Mouse (Mus musculus) kidney, postnatal 14 days (tissue): ENCODE measurements around the gene Hspbp1.

Source experiments
- DNase-seq: peaks from one replicate; pipeline ENCODE4 v3.0.0; 2022; ENCODE audit warnings: mixed read lengths

Hspbp1 gene

DNA sequence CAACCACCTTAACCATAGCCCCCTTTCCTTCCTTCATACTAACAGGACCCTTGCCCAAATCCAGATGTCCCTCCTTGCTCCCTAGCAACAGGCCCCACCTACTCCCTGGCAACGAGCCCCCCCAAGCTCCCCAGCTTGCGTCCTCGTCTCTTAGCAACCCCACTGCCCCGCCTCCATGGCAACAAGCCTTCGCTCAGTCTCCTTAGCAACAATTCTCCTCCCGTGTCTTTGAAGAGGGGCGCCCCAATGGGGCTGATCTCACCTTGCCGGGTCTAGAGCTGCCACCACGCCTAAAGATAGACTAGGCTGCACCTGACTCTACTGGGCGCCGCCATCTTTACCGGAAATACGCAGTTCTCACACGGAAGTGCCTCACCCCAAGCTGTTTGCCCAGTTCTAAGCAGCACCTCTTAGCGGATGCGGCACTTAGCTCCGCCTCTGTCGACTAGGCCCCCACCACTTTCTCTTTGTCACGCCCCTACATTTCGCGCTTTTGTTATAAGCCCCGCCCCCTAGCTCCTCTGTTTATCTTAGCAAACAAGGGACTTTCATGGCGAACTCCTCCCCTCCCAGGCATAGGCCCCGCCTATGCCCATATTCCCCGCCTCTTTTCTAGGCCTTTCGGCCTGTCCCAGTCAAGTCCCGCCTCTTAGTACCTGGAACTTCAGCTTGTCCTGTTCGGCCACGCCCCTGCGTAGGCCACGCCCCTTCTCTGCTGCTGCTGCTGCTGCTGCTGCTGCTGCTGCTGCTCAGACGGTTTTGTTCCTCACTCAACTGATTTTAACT, at the start of gene Hspbp1:
TSS of gene Hspbp1 (minus strand) at position 437 of the 786 bp plus-strand sequence.
- DNase-seq: peak; percentile 97

DNA sequence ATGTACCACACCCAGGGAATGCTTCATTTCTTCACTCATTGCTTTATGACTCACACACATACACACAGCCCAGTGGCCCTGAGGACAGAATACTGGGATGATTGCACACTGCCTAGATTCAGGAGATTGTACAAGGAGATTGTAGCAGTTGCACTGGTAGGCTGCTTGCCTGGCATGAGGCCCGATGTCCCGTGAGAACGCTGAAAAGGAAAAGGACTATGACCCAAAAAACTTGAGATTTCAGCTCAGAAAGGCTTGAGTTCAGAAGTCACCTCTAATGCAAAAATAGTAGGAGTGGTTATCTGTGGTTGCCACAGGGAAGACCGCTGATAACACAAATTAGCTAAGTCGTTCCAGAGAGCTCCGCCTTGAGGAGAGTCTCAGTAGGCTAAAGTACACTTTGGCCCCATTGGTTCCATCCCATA, 48.1 kb upstream of the Hspbp1 start:
- DNase-seq: peak; percentile 39

DNA sequence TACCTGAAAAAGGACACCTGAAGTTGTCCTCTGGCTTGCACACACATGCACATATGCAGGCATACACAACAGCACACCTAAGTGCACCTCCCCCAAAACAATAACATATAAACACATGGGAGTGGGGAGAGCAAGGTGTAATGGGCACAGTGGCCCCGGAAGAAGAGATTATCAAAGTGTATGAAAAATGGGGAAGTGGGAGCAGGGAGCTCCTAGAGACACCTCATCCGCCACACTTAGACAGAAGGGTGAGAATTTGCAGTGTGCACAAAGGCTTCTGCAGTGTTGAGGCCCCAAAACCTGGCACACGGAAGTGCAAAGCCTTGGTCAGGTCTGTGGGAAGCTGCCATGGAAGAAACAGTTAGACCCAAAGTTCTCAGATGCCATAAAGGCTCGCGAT, 46.2 kb upstream of the Hspbp1 start:
- no peak for DNase-seq

DNA sequence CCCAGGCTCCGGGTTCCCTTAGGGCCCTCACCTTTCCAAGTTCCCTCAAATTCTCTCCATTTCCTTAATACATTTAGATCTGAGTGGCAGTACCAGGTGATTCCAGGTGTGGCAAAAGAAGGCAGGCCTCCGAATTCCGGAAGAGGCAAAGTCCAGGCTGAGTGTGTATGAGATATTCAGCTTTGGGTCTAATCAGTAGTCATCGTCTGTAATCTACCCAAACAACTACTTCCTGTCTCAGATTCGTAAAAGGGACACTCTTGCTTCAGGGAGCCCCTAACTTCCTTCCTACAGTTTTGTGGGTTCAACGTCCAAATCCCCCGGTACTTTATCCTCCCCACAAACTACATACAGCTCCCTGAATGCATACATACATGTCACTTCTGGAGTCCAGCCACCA, 40.3 kb upstream of the Hspbp1 start, which contains the start of gene Tmem150b:
TSS of gene Tmem150b (minus strand) at position 81 of the 400 bp plus-strand sequence.
- no peak for DNase-seq

DNA sequence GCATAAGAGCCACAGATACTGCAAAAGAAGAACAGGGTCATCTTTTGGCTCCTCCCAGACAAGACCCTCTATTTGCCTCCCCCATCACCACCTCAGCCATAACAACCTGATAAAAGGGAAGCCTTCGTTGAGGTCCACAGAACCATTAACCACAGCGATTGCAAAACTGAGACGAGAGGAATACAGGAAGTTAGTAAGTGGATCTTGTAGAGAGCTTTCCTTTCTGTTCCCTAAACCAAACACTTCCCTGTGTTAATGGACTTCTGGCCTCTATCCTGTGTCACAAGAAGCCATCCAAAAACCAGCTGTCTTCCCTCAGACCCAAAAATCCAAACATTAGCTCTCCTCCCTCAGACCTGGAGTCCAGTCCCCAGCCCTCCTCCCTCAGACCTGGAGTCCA, 39.5 kb upstream of the Hspbp1 start:
- no peak for DNase-seq

DNA sequence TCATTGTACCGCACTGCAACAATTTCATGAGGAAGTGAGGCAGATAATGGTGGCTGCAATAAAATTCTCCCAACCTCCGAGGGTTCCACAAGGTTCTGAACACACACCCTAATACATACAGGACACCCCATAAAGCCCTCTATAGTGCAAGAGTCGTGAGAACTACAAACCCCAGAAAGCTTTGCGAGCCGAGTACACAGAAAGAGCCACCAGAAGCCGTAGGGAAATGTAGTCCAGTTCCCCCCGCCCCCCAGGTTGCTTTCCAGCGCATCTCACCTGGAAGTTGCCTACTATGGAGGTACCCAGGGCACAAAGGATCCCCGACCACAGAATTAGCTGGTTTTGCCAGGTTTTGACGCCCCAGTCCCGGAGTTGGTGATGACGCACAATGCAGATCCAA, 38.6 kb upstream of the Hspbp1 start:
- peak; percentile 18 for DNase-seq

DNA sequence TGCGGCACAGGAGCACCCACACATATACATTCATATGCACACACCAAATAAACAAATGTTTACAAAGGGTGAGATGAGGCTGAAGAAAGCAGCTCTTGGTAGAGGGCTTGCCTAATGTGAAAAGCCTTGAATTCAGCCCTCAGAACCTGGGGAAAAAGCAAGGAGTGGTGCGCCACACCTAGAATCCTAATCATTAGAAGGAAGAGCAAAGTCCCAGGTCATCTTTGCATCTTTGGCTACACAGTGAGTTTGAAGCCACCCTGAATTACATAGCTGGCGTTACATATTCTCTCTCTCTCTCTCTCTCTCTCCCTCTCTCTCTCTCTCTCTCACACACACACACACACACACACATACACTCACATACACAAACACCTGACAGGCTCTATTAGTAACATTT, 34.4 kb upstream of the Hspbp1 start:
- DNase-seq: no peak

DNA sequence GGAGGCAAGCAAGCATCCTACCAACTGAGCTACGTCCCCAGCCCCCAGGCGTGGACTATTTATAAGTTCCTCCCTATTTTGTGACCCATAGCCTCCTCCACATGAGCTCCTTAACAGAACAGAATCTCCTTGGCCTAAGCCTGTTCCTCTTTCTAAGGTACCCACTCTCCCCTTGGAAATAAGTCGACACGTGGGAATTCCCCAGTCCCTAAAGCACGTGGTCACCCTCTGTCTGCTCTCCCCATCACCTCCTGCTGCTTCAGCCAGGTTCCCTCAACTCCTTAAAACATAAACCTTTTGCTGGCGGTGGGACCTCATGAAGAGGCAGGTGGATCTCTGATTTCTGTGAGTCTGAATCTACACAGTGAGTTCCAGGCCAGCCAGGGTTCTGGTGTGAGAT, 32.1 kb upstream of the Hspbp1 start:
- no peak for DNase-seq

DNA sequence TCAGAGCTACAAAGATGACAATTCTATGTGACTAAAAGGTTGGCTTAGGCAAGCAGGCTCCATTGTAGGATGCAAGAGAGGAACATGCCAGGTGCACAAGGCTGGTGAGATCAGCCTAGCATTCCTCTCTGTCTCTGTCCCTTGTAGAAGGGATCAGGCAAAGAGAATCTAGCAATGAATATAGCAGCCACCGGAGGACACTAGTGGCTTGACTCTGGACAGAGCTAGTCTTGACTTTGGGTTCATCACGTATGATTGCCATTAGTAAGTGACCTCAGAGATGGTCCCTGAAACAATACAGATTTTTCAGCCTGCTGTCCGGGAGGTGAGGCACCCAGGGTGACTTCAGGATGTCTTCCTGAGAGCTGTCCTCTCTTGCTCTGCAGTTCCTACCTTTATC, 27.7 kb upstream of the Hspbp1 start:
- no peak for DNase-seq

DNA sequence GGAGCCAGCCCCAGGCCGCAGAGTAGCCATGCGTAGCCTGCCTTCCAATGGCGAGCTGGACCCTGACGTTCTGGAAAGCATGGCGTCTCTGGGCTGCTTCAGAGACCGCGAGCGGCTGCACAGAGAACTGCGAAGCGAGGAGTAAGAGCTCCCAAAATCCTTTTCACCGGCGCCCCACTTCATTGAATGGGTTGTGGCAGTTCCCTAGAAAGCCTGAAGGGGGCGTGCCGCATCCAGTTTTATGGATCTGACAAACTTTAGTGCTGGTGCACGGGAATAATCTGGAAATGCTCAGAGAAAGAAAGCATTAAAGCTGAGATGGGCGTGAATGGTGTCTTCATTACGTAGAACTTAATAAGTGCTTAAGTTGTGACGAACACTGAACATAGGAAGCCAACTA, 20.2 kb upstream of the Hspbp1 start:
- DNase-seq: peak; percentile 30

DNA sequence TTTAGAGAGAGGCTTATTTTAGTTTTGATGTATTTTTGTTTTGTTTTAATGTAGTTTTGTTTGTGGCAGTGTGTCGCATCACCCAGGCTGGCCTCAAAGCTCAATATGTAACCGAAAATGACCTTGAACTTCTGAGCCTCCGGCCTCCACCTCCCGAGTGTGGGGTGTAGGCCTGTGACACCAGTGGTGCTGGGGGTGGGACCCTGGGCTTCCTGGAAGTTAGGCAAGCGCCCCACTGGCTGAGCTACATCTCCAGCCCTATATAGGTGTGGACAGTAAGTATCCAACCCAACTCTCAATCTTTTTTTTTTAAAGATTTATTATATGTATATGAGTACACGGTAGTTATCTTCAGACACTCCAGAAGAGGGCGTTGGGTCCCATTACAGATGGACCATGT, 18.3 kb upstream of the Hspbp1 start:
- DNase-seq: no peak

DNA sequence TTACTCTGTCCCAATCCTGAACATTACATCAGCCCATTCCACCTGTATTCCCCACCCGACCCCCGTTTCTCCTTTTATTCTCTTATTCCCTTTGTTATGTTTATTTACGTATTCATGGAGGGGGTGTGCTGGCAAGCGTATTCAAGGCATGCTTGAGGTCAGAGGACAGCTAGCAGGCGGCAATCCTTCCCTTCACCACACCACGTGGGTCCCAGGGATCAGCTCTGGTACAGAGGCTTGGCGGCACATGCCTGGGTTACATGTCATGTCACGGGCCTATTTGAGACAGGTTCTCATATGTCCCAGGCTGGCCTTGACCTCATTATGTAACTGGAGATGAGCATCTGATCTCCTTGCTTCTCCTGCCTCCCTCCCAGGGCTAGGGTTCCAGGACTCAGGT, 17.5 kb upstream of the Hspbp1 start:
- DNase-seq: no peak

DNA sequence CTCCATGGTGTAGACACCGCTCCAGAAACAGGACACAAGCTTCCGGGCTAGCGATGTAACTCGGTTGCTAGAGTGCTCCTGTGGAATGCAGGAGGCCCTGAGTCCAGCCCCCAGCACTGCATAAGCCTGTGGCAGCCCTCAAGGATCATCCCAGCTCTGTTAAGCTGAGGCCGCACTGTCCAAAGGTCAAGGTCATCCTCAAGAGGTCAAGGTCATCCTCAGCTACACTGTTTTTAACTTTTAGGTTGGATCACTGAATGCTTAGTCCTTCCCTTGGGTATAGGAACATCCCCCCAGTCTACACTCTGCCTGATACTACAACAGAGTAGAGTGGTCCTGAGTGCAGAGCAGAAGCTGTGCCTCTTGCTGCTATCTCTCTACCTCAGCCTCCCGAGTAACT, 8.1 kb upstream of the Hspbp1 start:
- DNase-seq: no peak

DNA sequence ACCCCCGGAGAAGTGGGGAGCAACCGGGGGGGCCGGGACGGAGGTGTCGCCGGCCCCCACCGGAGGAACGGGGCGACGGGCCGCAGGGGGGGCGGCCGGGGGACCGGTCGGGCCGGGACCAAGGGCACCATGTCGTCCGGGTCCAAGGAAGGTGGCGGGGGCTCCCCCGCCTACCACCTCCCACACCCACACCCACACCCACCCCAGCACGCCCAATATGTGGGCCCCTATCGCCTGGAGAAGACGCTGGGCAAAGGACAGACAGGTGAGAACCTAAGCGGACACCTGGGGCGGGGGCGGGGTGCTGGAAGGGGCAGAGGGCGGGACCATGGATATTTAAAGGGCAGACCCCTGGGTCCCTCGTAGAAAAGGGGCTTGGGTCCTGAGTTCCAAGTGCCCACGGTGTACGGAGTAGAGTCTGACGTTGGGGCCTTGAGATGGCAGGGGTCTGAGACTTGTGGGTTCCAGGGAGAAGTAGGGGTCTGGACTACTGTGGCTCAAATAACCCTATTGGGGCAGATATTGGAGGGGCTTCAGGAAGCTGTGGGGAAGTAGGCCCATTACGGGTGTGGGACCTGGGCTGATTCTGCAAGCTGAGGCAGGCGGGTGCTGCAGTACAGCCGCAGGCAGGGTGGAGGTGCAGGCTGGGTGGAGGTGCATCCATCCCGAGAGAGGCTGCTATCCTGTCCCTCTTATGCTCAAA, 6.2 kb upstream of the Hspbp1 start:
- DNase-seq: no peak

DNA sequence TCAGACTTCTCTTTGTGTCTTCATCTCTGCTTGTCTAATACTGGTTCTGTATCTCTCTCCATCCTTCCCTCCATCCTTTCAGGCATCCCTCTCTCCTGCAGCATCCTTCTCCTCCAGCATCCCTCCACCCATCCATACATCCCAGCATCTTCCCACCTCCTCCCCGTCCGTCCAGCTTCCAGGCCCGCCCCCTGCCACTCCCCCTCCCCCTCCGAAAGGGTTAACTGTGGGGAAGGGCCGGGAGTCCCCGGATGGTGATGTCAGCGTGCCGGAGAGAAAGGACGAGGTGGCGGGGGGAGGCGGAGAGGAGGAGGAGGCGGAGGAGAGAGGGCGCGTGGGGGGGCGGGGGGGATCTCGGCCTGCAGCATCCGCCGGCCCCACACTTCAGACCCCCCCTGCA, 5.5 kb upstream of the Hspbp1 start, which contains the start of gene Brsk1:
TSS of gene Brsk1 (plus strand) at position 218 of the 400 bp plus-strand sequence.
- peak; percentile 60 for DNase-seq

DNA sequence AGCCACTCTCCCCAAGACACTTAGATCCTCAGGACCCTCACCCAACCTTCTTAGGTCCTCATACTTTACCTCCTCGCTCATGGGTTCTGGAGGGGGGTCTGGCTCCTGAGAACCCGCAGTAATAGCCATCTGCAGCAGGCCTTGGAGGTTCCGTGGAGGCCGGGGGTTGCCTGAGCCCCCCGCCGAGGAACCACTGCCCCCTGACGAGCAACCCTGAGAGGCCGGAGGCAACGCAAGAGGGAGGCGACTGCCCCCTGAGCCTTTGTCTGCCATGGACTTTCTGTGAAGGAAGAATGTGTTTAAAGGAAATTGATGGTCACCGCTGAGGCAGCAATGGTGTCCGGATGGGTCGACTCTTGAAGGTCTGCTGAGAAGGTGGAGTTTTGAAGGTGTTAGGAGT, 665 bp downstream of the Hspbp1 start:
- DNase-seq: no peak

DNA sequence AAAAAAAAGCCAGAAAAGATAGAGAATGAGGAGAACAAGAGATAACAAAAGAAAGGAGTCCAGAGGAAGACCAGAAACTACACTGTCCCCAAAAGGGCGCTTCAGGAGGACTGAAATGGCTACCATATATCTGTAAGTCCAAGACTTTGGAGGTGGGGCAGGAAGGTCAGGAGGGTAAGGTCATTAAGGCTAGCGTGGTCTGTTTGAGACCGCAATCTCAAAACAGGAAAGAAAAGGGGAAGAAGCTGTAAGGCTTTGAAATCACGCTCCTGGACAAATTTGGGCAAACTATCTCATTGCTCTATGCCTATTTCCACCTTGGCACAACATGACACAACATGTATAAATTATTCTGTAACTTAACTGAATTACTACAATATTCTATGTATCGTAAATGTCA, 1.6 kb downstream of the Hspbp1 start:
- no peak for DNase-seq

DNA sequence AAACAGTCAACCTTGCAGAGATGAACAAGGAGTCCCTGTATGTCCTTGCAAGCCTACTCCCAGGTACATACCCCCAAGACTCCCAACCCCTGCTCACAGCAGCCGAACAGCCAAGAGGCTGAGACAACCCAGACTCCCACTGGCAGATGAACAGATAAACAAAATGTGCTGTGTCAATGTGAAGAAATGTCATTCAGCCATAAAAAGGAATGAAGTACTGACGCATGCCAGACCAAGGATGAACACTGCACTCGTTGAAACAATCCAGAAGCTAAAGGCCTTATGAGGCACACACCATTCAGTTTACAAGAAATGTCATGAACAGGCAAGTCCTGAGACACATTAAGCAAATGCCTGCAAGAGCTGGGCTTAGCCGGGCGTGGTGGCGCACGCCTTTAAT, 9.7 kb downstream of the Hspbp1 start:
- DNase-seq: no peak

DNA sequence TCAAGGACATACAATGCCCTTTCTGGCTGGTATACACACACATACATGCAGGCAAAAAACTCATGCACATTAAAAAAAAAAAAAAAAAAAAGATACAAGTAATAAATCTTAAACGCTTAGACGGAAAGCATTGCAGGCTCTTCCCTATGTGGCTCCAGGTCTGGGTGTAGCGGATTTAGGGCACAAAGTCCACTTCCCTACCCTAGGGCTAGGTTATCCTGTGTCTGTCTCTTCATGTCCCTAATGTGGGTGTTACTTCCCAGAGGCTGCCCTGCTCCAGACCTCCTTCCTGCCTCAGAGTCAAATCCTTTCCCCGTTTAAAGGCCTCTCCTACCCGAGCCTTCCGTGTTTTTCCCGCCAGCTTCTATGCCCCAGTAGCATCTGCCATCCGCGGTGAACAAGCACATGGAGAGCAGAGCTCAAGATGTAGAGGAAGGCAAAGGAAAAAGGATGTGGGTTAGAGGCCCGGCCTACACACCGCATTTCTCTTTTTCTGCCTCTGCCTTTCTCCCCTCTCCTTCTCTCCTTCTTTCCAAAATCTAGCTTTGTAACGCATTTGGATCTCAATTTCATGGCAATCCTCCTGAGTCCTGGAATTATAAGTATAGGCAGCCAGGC, 10.6 kb downstream of the Hspbp1 start:
- DNase-seq: no peak

DNA sequence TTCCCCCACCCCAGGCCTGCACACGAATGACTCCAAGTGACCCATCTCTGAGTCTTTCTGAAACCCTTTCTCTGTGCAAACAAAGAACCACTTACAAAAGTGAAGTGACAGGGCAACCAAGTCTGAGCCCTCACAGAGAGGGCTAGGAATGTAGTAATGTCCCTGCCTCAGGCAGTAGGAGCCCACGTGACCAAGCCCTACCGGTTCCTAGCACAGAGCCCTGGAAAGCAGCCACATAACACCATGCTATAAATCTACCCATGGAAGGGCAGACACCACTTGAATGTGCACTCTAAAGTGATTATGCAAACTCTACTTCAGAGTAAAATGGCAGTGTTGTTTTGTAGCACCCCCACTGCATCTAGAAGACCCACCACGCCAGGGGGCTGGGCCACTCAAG, 12.9 kb downstream of the Hspbp1 start:
- DNase-seq: peak; percentile 53

DNA sequence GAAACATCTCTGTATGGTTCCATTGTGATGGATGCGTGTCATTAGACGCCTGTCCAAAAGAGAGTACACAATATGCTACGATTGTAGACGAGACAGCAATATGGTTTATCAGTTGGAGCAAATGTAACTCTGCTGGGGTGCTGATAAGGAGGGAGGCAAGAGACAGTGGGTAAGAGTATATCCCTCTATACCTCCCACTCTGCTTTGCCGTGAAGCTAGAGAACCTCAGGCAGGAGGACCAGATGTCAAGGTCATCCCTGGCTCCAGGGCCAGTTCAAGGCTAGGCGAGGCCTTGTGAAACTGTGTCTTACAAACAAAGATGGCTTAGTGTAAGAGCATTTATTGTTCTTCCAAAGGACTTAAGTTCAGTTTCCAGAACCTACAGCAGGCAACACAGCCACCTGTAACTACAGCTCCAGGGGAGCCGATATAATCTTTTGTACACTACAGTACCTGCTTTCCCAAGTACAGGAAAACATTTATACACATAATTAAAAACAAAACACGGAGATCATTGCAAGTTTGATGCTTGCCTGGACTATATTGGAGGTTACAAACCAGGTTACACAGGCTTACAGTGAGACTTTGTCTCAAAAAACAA, 14.1 kb downstream of the Hspbp1 start:
- no peak for DNase-seq

DNA sequence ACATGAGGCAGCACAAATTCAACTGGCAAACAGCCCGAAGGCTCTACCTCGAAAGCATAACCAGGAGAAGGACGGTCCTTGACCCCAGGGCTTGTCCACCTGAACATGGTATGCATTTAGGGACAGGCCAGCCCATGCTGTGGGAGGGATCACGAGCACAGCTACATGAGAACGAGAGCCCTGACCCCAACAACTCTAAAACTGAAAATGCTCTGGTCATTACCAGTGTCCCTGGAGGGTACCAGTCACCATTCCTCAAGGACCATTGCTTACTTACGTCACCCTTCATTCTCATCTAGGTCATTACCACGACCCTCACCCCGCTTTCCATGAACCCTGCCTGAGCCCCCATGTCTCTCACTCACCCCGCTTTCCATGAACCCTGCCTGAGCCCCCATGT, 15.7 kb downstream of the Hspbp1 start:
- DNase-seq: no peak

DNA sequence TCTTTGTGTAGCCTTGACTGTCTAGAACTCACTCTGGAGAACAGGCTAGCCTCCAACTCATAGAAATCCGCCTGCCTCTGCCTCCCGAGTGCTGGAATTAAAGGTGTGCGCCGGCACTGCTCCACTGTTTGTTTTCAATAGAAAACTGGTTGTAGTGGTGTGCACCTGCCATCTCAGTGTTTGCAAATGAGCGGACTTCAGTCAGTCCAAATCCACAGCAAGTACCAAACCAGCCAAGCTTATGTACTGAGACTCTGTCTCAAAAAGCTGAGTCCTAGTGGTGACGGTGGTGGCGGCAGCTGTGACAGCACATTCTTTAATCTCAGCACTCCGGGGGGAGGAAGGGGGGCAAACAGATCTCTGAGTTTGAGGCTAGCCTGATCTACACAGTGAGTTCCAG, 16.4 kb downstream of the Hspbp1 start:
- no peak for DNase-seq

DNA sequence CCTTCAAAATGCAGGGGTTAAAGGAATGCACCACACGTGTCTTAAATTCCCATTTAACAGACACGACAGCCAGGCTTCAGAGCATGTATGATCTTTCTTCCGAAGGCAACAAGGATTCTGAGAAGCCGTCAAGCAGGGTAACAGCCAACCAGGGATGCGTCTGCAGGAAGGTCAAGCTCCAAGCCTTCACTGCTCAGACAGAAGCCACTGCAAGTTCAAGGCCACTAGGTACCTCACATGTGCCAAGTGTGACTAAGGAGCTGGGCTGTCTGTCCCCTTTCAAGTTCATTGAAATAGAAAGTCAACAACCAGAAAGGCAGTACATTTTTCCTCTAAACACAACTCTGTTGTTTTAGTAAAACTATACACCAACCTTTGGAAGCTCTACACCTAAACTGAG, 18.0 kb downstream of the Hspbp1 start:
- DNase-seq: no peak
